Mouse (Mus musculus) thymus, postnatal 36 days (tissue): ENCODE measurements around the gene Zer1.
"Not testable (repeated sequence)": the region's sequence is repeated elsewhere in the genome, so short reads cannot be mapped to it uniquely, and the experiment has no call there.

Source experiments
- DNase-seq, 2 experiments: peaks; one replicate each; pipeline ENCODE4 v3.0.0; 2022; ENCODE audit warnings: mixed read lengths in 2 of 2

The Zer1 gene

GRCm38 (mm10) chr2:30076959-30077358, 47.4 kb downstream of the Zer1 start:
- no peak for DNase-seq

DNA sequence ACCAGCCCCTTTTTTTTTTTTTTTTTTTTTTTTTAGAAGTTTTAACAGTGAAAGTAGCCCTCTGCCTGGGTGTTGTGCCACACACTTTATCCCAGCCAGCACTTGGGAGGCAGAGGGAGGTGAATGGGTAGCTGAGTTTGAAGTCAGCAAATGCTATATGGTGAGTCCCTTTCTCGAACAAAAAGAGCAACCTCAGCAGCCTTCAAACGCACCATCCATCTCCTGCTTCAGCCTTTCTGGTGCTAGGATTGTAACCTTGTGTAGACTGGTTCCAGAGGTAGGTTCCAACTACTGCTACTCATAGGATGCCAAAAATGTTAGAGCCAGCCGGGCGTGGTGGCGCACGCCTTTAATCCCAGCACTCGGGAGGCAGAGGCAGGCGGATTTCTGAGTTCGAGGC, 47.9 kb downstream of the Zer1 start:
- no peak for DNase-seq

DNA sequence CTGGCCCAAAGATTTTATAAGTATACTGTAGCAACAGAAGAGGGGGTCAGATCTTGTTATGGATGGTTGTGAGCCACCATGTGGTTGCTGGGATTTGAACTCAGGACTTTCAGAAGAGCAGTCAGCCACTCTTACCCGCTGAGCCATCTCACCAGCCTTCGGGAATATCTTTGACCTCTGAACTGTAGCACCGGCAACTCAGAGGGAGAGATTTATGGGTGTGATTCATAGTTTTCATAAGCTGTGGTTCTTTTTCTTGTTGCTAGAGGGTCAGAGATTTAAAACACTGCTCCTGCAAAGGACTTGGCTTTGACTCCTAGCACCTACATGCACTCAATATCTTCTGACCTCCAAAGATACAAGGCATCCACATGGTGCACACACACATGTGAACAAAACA, 48.8 kb downstream of the Zer1 start:
- DNase-seq: no peak

- DNase-seq: no peak
Measured at GRCm38 (mm10) chr2:30073285-30073684, 51.1 kb downstream of the Zer1 start.

DNA sequence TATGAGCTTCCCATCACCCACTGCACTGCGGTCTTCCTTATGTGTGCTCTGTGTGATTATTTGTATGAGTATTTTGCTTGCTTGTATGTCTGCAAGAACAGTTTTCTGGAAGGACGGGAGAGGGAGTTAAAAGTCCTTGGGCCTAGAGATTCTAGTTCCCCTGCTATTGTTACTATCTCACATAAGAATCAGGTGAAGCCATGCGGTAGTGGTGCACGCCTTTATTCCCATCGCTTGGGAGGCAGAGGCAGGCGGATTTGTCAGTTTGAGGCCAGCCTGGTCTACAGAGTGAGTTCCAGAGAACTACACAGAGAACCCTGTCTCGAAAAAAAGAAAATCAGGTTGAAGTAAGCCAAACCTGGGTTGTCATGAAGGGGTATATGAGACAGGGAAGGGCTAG, 51.5 kb downstream of the Zer1 start:
- no peak for DNase-seq

GRCm38 (mm10) chr2:30067962-30068361, 56.4 kb downstream of the Zer1 start:
- DNase-seq: no peak

DNA sequence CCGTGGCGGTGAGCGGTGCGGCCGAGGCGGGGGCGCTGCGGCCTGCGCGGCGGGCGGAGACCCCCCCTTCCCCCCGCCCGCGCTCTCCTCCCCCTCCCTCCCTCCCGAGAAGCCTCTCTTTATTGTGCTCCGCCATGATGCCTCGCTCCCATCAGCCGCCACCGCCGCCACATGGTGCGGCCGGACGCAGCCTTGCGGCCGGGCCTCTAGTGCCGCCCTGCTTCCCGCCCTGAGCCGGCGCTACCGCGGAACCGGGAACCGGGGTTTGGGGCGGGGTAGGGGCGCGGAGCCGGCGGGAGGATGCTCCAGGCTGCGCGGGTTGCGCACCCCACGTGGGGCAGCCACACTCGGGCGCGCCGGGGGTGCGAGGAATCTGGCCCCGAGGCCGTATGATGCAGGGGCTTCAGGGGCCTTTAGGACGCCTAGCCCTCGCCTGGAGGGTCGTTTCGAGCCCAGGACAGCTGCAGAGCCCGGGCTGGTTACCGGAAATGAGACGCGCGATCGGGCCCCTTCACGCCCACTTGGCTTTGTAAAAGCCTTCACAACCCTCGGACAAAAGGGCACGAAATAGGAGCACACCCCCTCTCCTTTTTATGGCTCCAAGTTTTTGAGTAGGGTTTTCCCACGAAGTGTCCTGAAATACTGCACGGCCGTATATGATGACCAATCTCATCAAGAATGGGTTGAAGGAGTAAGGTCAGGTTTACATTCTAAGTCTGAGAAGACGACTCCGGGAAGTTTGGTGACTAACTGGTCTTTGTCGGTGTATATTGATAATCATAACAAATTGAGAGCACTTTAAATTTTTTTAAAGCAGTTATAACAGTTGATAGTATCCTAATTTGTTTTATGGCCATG, 57.1 kb downstream of the Zer1 start:
- DNase-seq: peak; percentile 62 to 71

DNA sequence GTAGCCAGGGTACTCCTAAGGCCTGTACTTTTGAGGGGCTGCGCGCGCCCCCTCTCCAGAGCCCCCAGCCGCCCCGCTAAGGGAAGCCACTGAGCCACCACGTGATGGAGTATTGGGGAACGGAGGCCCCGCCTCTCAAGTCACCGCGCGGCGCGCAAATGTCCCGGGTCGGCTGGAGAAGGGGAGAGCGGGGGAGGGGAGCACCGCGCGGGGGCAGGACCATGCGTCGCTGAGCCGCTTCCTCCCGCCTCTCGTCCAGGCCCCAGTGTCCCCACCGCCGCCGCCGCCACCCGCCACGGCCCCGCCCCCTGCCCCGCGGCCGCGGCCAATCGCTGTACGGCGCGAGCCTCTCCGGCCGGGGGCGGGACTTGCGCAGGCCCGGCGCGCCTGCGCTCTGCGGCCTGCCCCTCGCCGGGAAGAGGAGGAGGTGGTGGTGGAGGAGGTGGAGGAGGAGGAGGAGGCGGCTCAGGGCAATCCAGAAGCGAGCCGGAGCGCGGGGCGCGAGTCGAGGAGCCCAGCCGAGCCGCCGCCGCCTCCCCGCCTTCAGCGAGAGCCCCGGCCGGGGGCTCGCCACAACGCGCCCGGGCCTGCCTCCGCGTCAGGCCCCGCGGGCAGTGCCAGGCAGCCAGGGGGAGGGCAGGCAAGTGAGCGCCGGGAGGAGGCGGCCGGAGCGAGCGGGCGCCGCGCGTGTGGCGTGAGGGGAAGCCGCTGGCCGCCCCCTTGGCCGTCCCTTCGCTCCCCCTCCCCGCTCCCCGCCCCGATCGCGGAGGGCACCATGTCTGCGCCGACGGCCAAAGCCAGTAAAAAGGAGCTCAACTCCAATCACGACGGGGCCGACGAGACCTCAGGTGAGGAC, 58.1 kb downstream of the Zer1 start:
- DNase-seq: peak; percentile 94 to 97

DNA sequence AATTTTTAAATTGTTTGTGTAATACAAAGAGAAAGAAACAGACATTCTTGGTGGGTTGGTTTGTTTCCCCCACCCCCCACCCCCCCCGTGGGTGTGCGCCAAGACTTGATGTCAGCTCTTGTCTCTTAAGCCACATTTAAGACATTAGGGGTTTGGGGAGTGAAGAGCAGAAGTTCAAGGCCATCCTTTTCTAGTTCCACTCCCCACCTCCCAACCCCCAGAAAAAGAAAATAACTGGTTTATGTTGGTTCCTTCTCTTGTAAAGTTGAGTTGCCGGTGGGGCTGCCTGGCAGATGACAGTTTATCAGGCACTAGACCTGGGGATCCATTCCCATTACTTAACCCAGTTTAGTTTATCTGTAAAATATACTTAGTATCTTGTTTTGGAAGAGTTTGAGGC, 60.1 kb downstream of the Zer1 start:
- no peak for DNase-seq

GRCm38 (mm10) chr2:30063791-30064190, 60.6 kb downstream of the Zer1 start:
- DNase-seq: no peak

GRCm38 (mm10) chr2:30063235-30063634, 61.1 kb downstream of the Zer1 start:
- no peak for DNase-seq

- DNase-seq: peak; percentile 57
Measured at GRCm38 (mm10) chr2:30062249-30063093, 61.9 kb downstream of the Zer1 start.

DNA sequence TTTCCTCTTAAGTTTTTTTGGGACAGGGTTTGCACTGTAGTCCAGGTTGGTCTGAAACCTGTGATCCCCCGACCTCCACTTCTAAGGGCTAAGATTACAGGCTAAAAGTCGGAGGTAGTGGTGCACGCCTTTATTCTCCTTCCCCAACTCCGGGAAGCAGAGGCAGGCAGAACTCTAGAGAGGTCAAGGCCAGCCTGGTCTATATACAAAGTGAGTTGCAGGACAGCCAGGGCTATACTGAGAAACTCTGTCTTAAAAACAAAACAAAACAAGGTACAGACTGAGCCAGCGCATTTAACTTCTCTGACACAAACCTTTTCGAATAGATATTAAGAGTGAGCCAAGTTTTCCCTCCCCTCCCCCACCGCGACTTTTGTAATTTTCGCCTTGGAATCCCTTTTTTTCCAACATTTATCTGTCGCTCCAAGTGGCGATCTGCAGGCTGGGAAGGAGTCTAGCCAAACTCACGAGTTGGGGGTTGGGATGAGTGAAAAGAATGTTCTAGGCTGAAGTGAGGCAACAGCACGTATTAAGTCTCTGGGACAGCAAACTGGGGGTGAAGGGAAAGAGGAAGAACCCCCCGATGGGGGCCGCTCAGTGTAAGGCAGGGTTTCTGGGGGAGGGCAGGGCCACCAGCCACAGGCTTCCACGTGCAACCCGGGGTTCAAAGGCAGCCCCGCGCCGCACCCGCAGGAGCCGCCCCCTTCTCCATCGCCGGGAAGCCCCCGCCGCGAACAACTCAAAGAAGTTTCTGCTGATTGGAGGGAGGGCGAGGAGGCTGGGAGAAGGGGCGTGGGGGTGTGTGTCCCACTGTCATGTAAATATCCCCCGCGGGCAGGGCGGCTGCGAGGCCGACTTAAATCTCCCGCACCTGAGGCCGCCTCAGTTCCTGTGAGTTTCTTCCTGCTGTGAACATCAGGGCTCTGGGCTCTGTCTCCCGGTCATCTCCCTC, 62.9 kb downstream of the Zer1 start:
- peak; percentile 69 to 83 for DNase-seq

GRCm38 (mm10) chr2:30058418-30058817, 66.0 kb downstream of the Zer1 start:
- no peak for DNase-seq

GRCm38 (mm10) chr2:30057223-30057904, 67.0 kb downstream of the Zer1 start, which contains the start of gene Set:
Gene Set (plus strand): TSS chr2:30057378.
- DNase-seq: no peak

- no peak for DNase-seq
Measured at GRCm38 (mm10) chr2:30056736-30057135, 67.6 kb downstream of the Zer1 start.

DNA sequence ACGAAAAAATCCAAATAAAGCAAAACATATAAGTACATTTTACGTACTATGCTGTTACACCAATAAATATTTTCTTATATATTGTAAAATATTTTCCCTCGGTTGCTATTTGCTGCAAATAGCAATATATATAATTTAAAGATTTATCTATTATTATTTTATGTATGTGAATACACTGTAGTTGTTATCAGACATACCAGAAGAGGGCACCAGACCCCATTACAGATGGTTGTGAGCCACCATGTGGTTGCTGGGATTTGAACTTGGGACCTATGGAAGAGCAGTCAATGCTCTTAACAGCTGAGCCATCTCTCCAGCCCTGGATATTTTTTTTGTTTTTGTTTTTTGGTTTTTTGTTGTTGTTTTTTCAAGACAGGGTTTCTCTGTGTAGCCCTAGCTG, 69.1 kb downstream of the Zer1 start:
- DNase-seq: not testable (repeated sequence)

- no peak for DNase-seq
Measured at GRCm38 (mm10) chr2:30051992-30052761, 72.2 kb downstream of the Zer1 start.

DNA sequence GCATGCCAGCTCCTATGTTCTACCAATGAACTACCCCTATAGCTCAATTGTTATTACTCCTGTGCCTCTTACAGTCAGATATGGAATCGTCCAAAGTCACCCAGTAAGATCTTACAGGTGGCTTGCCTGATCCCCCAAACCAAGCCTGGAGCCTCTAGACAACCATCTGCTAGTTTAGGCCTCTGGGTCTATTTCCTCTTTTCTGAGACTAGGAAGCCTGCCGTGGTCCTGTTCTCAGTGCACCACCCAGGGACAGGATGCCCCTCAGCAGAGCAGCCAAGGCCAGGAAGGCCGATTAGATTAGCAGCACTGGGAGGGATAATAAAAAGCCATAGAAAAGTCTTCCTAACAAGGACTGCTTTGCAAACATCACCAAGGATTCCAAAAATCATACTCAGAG, 74.6 kb downstream of the Zer1 start:
- no peak for DNase-seq

DNA sequence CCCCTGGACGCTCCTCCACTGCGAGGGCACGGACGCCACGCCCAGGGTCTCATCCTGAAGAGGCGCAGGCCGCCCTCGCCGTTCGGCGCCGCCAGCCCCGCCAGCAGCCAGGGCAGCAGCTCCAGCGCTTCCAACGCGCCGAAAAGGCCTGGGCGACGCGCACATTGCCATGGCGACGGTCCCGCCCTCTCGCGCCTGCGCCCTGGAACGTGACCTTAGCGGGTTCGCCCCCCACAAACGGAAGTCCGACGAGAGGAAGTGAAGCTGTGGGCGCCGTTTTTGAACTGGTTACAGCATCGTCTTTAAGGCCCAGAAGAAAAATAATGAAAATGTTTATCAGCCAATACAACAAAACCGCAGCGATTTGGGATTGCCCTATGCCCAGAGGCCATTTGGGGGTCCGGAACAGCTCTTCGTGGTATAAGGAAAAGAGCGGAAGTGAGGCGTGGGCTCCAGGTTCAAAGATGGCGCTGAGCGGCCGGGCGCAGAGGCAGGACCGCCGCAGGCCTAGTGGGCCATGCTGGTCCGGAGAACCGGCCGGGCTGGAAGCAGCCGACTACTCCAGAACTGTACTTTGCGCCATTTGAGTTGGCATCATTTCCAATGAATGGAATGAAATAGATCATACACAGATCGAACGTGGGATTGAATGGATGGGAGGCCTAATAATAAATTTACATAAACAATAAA, 75.5 kb downstream of the Zer1 start, which contains the start of gene Wdr34:
Wdr34 (minus strand) TSS at position 183 of the 690 bp plus-strand sequence.
- DNase-seq: peak; percentile 98
